Mouse (Mus musculus): Measurements from ENCODE around the gene Hes5. TPM values are rescaled to one million over a fixed set of nuclear protein-coding genes. Genes with fewer than 3 reads are reported as not detected.

The Hes5 gene
- polyA plus RNA-seq, 1 experiment from 2014 or later: 1.1 TPM

DNA sequence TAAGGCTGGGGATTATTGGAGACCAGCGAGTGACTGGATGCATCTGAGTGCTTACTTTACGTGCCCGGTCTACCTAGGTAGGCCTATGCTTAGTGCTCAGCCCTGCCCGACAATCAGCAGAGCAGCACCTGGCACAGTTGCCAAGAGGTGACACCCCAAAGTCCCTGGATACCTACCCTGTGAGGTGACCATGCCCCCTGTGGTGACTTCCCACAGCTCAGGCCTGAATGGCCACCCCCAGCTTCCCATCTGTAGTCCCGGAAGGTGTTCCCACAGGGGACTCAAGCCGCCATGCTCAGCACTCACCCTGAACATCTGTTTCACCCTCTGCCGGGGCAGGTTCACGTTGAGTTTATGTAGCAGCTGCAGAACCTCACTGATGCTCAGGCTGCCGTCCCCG lies 45.6 kb downstream of the Hes5 start:
- Histone ChIP-seq H3K27ac (no peak overlapping the region), H3K27me3 (no peaks in the 10 kb centered on the region), H3K4me3 (no peak overlapping the region), H3K4me1 (no peaks in the 10 kb centered on the region), H3K4me2 (no peak overlapping the region), H3K9ac (no peak overlapping the region), H3K36me3 (no peaks in the 10 kb centered on the region), H3K9me3 (no peaks in the 10 kb centered on the region)
- no peak for ATAC-seq (ENCODE audit: insufficient number of reproducible peaks, low FRiP score, low TSS enrichment, low read depth)
- 41% methylated on average over 10 of the region's 10 CpGs for WGBS

DNA sequence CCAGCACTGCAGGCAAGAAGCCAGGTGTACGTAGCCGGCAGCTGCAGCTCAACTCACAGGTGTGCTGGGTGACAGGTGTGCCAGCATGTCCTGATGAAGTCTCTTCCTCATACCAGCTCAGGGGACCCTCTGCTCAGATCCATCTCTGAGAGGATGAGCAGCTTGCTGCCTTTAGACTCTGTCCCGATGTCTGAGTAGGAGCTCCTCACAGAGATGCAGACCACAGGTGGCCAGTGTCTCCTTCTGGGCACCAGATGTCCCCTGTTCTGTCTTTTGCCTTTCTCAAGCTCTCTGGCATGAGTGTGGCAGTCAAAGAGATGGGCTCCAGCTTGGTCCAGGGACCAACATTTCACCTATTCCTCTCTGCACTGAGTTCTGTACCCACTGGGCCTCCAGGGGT lies 46.9 kb downstream of the Hes5 start:
- no peaks in the 10 kb centered on the region for H3K9me3 ChIP-seq
- no peak overlapping the region for H3K4me2 ChIP-seq
- H3K9ac ChIP-seq: no peak overlapping the region
- H3K27me3 ChIP-seq: no peaks in the 10 kb centered on the region
- no peaks in the 10 kb centered on the region for H3K4me1 ChIP-seq
- no peak overlapping the region for H3K27ac ChIP-seq
- H3K36me3 ChIP-seq: no peaks in the 10 kb centered on the region
- no peak overlapping the region for H3K4me3 ChIP-seq
- ATAC-seq (ENCODE audit: insufficient number of reproducible peaks, low FRiP score, low TSS enrichment, low read depth): no peak
- 71% methylated on average over 3 of the region's 3 CpGs for WGBS

DNA sequence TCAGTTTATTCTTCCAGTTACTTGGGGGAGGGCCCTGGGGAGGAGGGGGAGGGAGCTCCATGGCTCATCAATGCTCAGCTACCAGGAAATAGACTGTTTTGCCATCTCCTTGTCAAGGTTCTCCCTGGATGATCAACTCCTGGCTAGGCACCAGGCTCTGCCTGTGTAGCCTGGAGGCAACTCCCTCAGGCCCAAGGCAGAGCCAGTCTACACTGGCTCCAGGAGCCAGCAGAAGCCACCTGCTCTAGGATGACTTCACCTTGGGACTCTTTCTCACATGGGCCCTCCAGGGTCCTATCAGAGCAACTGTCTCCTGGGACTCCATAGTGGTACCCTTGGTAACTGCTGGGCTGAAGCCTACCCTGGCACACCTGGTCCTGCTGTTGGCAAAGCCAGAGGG lies 47.4 kb downstream of the Hes5 start:
- no peak for ATAC-seq (ENCODE audit: insufficient number of reproducible peaks, low FRiP score, low TSS enrichment, low read depth)
- Histone ChIP-seq H3K4me2 (no peak overlapping the region), H3K4me3 (no peak overlapping the region), H3K4me1 (no peaks in the 10 kb centered on the region), H3K27me3 (no peaks in the 10 kb centered on the region), H3K9me3 (no peaks in the 10 kb centered on the region), H3K36me3 (no peaks in the 10 kb centered on the region), H3K27ac (no peak overlapping the region), H3K9ac (no peak overlapping the region)

DNA sequence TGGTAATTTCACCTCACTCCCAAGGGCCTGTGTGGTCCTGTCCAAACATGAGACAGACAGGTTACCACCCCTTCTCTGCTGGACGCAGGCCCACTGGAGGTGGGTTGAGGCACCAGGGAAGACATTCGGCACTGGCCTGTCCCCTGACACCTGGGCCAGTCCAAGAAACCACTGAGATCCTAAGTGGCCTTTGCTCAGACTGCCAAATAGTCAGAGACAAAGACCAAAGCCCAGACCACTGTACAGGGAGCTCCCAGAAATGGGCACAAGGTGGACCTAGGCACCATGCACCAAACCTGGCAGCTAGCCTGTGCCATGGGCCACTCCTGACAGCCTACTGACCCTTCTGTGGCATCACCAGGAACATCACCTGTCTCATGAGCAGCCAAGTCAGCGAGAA lies 48.5 kb downstream of the Hes5 start:
- ATAC-seq (ENCODE audit: insufficient number of reproducible peaks, low FRiP score, low TSS enrichment, low read depth): no peak
- Histone ChIP-seq H3K27me3 (no peaks in the 10 kb centered on the region), H3K36me3 (no peaks in the 10 kb centered on the region), H3K4me2 (no peak overlapping the region), H3K4me3 (no peak overlapping the region), H3K4me1 (no peaks in the 10 kb centered on the region), H3K9me3 (no peaks in the 10 kb centered on the region), H3K27ac (no peak overlapping the region), H3K9ac (no peak overlapping the region)
- WGBS: 82% methylated on average over 3 of the region's 3 CpGs

DNA sequence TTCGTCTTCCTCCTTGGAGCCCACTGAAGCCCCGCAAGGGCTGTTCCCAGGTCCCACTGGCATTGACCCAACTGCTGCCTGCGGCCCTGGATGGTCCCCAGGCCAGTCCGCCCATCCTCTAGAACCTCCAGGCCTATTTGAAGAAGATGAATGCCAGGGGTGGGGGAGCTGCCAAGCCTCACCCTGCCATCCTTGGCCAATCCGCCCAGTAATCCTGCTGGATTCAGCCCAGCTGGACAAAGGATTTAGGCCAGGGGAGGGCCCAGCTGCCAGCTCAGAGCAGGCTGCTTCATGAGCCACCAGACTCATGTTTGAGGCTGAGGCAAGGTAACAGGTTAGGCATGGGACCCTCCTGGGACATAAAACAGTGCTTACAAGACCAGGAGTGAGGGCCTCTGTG lies 50.1 kb downstream of the Hes5 start:
- Histone ChIP-seq H3K27ac (no peak overlapping the region), H3K4me3 (no peak overlapping the region), H3K27me3 (no peaks in the 10 kb centered on the region), H3K36me3 (no peaks in the 10 kb centered on the region), H3K4me1 (no peaks in the 10 kb centered on the region), H3K9me3 (no peaks in the 10 kb centered on the region), H3K4me2 (no peak overlapping the region), H3K9ac (no peak overlapping the region)
- no peak for ATAC-seq (ENCODE audit: insufficient number of reproducible peaks, low FRiP score, low TSS enrichment, low read depth)
- WGBS: 84% methylated on average over 5 of the region's 5 CpGs

DNA sequence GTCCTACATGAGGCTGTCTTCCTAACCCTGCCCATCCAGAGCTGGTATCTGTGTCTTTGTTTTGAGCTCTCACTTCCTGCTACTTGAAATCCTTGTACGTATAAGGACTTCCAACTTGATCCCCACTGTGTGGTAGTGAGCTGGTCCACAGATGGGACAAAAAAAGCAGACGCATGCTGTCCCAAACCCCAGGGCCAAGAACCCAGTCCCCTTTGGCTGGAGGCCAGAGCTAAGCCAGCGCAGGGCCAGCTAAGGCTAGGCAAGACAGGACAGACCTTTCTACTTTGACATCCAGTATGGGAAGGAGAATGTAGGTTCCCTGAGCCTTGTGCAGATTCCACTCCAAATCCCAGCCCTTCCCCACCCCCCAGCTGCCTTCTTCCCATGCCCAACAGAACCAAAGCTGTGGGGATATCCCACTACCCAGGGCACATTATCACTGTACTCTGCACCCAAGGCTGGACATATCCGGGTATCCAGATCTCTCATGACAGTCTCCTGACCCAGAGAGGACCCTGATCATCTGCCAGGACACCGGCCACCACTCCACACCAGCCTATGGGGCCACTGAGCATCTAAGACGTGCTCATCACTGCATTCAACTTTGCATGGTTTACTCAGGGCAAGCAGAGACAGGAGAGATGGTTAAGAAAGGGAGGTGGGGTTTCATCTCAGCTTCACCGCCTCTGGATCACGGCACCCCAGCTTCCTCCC lies 50.7 kb downstream of the Hes5 start:
- Histone ChIP-seq H3K9ac (no peak overlapping the region), H3K36me3 (no peaks in the 10 kb centered on the region), H3K27me3 (no peaks in the 10 kb centered on the region), H3K27ac (no peak overlapping the region), H3K9me3 (no peaks in the 10 kb centered on the region), H3K4me2 (no peak overlapping the region), H3K4me3 (no peak overlapping the region), H3K4me1 (no peaks in the 10 kb centered on the region)
- 66% methylated on average over 8 of the region's 8 CpGs for whole genome bisulfite sequencing
- ATAC-seq (ENCODE audit: insufficient number of reproducible peaks, low FRiP score, low TSS enrichment, low read depth): no peak

Other genes with a start within 250 kb of the Hes5 start
- gene Ttc34, start 123.5 kb upstream of the Hes5 start, polyA plus RNA-seq (2015; fragmentation: Nextera tagmentation; extraction: Ambion mirVana): 0.12 and 0.27 TPM in 2 replicates
- 0.20 and 0.23 TPM in 2 replicates for gene Mmel1, start 91.3 kb upstream of the Hes5 start, polyA plus RNA-seq (2015; fragmentation: Nextera tagmentation; extraction: Ambion mirVana)
- 57.3 and 65.5 TPM in 2 replicates for gene Fam213b, start 61.8 kb upstream of the Hes5 start, polyA plus RNA-seq (2015; fragmentation: Nextera tagmentation; extraction: Ambion mirVana)
- 0.86 and 1.1 TPM in 2 replicates for gene Tnfrsf14, start 32.4 kb upstream of the Hes5 start, polyA plus RNA-seq (2015; fragmentation: Nextera tagmentation; extraction: Ambion mirVana)
- gene Pank4, start 3.2 kb downstream of the Hes5 start, polyA plus RNA-seq (2015; fragmentation: Nextera tagmentation; extraction: Ambion mirVana): 35.4 and 38.6 TPM in 2 replicates
- gene Plch2, start 95.9 kb downstream of the Hes5 start, polyA plus RNA-seq (2015; fragmentation: Nextera tagmentation; extraction: Ambion mirVana): 11.6 and 13.7 TPM in 2 replicates
- 21.3 and 22.8 TPM in 2 replicates for gene Pex10, start 106.1 kb downstream of the Hes5 start, polyA plus RNA-seq (2015; fragmentation: Nextera tagmentation; extraction: Ambion mirVana)
- 170 and 176 TPM in 2 replicates for gene Rer1, start 125.5 kb downstream of the Hes5 start, polyA plus RNA-seq (2015; fragmentation: Nextera tagmentation; extraction: Ambion mirVana)
- gene Morn1, start 125.7 kb downstream of the Hes5 start, polyA plus RNA-seq (2015; fragmentation: Nextera tagmentation; extraction: Ambion mirVana): 5.0 and 6.2 TPM in 2 replicates